Mouse (Mus musculus): ENCODE measurements around the gene Hip1. TPM values are rescaled to one million over a fixed set of nuclear protein-coding genes. Genes with fewer than 3 reads are reported as not detected.

Hip1 gene
- polyA plus RNA-seq, 1 experiment: 0.51 TPM

- Histone ChIP-seq H3K27me3 (replicated peaks) (peaks cover 41% of the 10 kb centered on the region), H3K4me3 (replicated peaks) (no peak overlapping the region), H3K36me3 (replicated peaks; ENCODE audit: low read length) (no peaks in the 10 kb centered on the region), H3K9me3 (0 out of 2 replicates have a peak, but pooled peaks cover 2% of the 10 kb centered on the region), H3K4me1 (peaks cover 5% of the 10 kb centered on the region; the same call in 1 of the 2 replicates)
- no peak for TF ChIP-seq FLI1 (IDR thresholded peaks at IDR 0.05; ENCODE audit: low read length)
- TF ChIP-seq GATA1 (IDR thresholded peaks at IDR 0.05; ENCODE audit: borderline replicate concordance, low read length): no peak
Observed at GRCm38 (mm10) chr5:135567556-135568265, 22.8 kb upstream of the Hip1 start.

DNA sequence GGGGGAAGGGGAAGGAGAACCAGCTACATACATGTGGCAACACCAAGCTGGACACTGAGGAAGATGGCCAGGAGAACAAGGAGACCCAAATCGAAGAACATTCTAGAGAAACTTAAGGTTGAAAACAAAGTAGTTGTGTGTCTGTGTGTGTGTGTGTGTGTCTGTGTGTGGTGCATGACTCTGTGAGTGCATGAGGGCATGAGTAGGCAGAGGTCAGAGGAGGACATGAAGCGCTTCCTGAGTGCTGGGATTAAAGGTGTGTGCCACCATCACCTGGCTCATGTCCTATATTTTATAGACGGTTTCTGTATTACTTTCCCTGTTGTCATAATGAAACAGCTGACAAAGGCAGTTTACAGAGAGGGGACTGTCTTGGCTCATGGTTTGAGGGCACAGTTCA is 18.5 kb upstream of the Hip1 start, which contains the start of gene Ccl26:
Gene Ccl26, minus strand, starts transcription at position 101 of the 400 bp plus-strand sequence.
- H3K36me3 ChIP-seq (replicated peaks; ENCODE audit: low read length): no peaks in the 10 kb centered on the region
- H3K27me3 ChIP-seq (replicated peaks): peaks cover 21% of the 10 kb centered on the region
- peak within 1 kb of the TSS; percentile 35 for H3K4me3 ChIP-seq (replicated peaks)
- no peaks in the 10 kb centered on the region for H3K9me3 ChIP-seq
- peaks cover 5% of the 10 kb centered on the region; the same call in 1 of the 2 replicates for H3K4me1 ChIP-seq
- no peak for TF ChIP-seq FLI1 (IDR thresholded peaks at IDR 0.05; ENCODE audit: low read length)
- TF ChIP-seq GATA1 (IDR thresholded peaks at IDR 0.05; ENCODE audit: borderline replicate concordance, low read length): no peak

GRCm38 (mm10) chr5:135557671-135558070 is 12.8 kb upstream of the Hip1 start:
- peaks cover 20% of the 10 kb centered on the region for H3K27me3 ChIP-seq (replicated peaks)
- no peaks in the 10 kb centered on the region for H3K9me3 ChIP-seq
- no peaks in the 10 kb centered on the region for H3K36me3 ChIP-seq (replicated peaks; ENCODE audit: low read length)
- H3K4me1 ChIP-seq: peaks cover 3% of the 10 kb centered on the region; the same call in 1 of the 2 replicates
- no peak overlapping the region for H3K4me3 ChIP-seq (replicated peaks)
- TF ChIP-seq GATA1 (IDR thresholded peaks at IDR 0.05; ENCODE audit: borderline replicate concordance, low read length): no peak

GRCm38 (mm10) chr5:135557051-135557450 is 12.1 kb upstream of the Hip1 start:
- H3K4me3 ChIP-seq (replicated peaks): no peak overlapping the region
- H3K36me3 ChIP-seq (replicated peaks; ENCODE audit: low read length): no peaks in the 10 kb centered on the region
- H3K27me3 ChIP-seq (replicated peaks): peaks cover 22% of the 10 kb centered on the region
- no peaks in the 10 kb centered on the region for H3K9me3 ChIP-seq
- H3K4me1 ChIP-seq: peaks cover 3% of the 10 kb centered on the region; the same call in 1 of the 2 replicates
- TF ChIP-seq GATA1 (IDR thresholded peaks at IDR 0.05; ENCODE audit: borderline replicate concordance, low read length) (no peak), FLI1 (IDR thresholded peaks at IDR 0.05; ENCODE audit: low read length) (no peak)

DNA sequence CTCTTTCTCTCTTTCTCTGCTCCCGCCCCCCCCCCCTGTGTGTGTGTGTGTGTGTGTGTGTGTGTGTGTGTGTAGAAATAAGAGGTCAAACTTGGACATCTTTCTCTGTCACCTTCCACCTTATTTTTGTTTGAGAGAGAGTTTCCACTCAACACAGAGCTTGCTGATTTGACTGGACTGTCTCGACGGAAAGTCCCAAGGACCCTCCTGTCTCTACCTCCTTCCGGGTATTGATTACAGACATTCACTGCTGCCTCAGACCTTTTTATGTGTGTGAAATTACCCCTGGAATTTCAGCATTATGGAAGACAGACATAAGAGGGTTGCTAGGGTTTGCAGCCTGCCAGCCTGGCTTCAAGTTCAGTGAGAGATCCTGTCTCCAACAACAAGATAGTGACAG is 11.3 kb upstream of the Hip1 start:
- Histone ChIP-seq H3K4me1 (peaks cover 7% of the 10 kb centered on the region), H3K4me3 (replicated peaks) (no peak overlapping the region), H3K36me3 (replicated peaks; ENCODE audit: low read length) (no peaks in the 10 kb centered on the region), H3K27me3 (replicated peaks) (peaks cover 22% of the 10 kb centered on the region), H3K9me3 (no peaks in the 10 kb centered on the region)
- TF ChIP-seq FLI1 (IDR thresholded peaks at IDR 0.05; ENCODE audit: low read length) (no peak), GATA1 (IDR thresholded peaks at IDR 0.05; ENCODE audit: borderline replicate concordance, low read length) (no peak)

GRCm38 (mm10) chr5:135551591-135551990 is 6.7 kb upstream of the Hip1 start:
- H3K36me3 ChIP-seq (replicated peaks; ENCODE audit: low read length): no peaks in the 10 kb centered on the region
- peaks cover 20% of the 10 kb centered on the region for H3K27me3 ChIP-seq (replicated peaks)
- TF ChIP-seq GATA1 (IDR thresholded peaks at IDR 0.05; ENCODE audit: borderline replicate concordance, low read length): no peak
- no peak for TF ChIP-seq FLI1 (IDR thresholded peaks at IDR 0.05; ENCODE audit: low read length)
- no peaks in the 10 kb centered on the region for H3K9me3 ChIP-seq
- peaks cover 12% of the 10 kb centered on the region for H3K4me1 ChIP-seq
- no peak overlapping the region for H3K4me3 ChIP-seq (replicated peaks)

DNA sequence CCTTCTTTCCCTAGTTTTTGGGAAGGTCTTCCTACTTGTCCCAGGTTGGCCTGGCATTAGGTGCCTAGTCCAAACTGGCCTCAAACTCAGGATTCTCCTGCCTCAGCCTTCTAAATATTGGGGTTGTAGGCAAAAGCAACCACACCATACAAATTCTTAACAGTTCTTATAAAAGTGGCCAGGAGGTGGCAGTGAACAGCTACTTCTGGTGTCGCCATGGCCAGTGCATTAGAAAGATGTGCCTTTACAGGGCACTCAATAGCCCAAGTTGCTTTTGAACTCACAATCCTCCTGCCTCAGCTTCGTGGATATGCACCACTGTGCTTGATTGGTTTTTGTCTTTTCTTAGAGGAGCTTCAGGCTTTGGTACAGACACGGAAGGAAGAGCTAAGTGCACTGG is 6.0 kb upstream of the Hip1 start:
- Histone ChIP-seq H3K27me3 (replicated peaks) (peaks cover 21% of the 10 kb centered on the region), H3K9me3 (no peaks in the 10 kb centered on the region), H3K4me3 (replicated peaks) (no peak overlapping the region), H3K36me3 (replicated peaks; ENCODE audit: low read length) (no peaks in the 10 kb centered on the region), H3K4me1 (peaks cover 14% of the 10 kb centered on the region)
- TF ChIP-seq GATA1 (IDR thresholded peaks at IDR 0.05; ENCODE audit: borderline replicate concordance, low read length) (no peak), FLI1 (IDR thresholded peaks at IDR 0.05; ENCODE audit: low read length) (no peak)

DNA sequence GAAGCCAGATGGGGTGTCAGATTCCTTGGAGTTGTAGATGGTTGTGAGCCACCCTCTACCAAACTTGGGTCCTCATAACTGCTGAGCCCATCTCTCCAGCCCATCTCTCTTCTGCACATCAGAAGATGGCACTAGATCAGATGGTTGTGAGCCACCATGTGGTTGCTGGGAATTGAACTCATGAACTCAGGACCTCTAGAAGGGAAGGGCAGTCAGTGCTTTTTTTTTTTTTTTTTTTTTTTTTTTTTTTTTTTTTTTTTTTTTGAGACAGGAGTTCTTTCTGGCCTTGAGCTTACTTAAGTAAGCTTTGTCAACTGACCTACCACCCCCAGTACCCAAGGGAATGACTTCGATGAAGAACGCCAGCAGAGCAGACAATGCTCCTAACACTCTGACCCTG is 3.1 kb upstream of the Hip1 start:
- H3K4me3 ChIP-seq (replicated peaks): no peak overlapping the region
- peaks cover 27% of the 10 kb centered on the region for H3K27me3 ChIP-seq (replicated peaks)
- peaks cover 30% of the 10 kb centered on the region for H3K4me1 ChIP-seq
- H3K9me3 ChIP-seq: no peaks in the 10 kb centered on the region
- TF ChIP-seq GATA1 (IDR thresholded peaks at IDR 0.05; ENCODE audit: borderline replicate concordance, low read length): no peak
- TF ChIP-seq FLI1 (IDR thresholded peaks at IDR 0.05; ENCODE audit: low read length): no peak
- H3K36me3 ChIP-seq (replicated peaks; ENCODE audit: low read length): no peaks in the 10 kb centered on the region

DNA sequence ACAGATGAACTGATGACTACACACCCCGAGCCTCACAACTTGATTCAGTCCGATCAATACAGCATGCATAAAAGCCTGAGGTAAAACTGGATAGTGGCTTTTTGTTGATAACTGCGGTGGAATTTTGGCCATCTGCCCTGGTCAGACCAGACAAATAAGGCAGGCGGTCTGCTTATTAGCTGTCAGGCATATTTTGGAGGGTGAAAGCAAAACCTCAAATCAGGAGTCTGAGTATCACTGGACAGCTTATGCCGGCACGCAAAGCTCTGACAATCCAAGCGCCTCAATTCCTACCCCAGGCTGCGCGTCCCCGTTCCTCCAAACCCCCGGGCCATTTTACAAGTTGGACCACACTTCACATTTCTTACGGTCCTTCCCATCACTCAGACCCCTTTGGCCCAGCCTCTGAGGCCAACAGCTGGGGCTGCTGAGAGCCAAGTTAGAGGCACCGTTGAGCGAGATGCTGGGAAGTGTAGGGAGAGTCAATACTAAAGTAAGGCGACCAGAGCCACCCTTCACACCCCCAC is 825 bp downstream of the Hip1 start:
- H3K4me1 ChIP-seq: peaks cover 43% of the 10 kb centered on the region
- peaks cover 22% of the 10 kb centered on the region for H3K27me3 ChIP-seq (replicated peaks)
- H3K4me3 ChIP-seq (replicated peaks): peak overlapping the region; percentile 94
- TF ChIP-seq FLI1 (IDR thresholded peaks at IDR 0.05; ENCODE audit: low read length): no peak
- TF ChIP-seq GATA1 (IDR thresholded peaks at IDR 0.05; ENCODE audit: borderline replicate concordance, low read length): no peak
- no peaks in the 10 kb centered on the region for H3K36me3 ChIP-seq (replicated peaks; ENCODE audit: low read length)
- H3K9me3 ChIP-seq: no peaks in the 10 kb centered on the region

GRCm38 (mm10) chr5:135537794-135538214 is 7.1 kb downstream of the Hip1 start:
- H3K27me3 ChIP-seq (replicated peaks): no peaks in the 10 kb centered on the region
- no peaks in the 10 kb centered on the region for H3K9me3 ChIP-seq
- H3K36me3 ChIP-seq (replicated peaks; ENCODE audit: low read length): no peaks in the 10 kb centered on the region
- TF ChIP-seq GATA1 (IDR thresholded peaks at IDR 0.05; ENCODE audit: borderline replicate concordance, low read length): no peak
- no peak for TF ChIP-seq FLI1 (IDR thresholded peaks at IDR 0.05; ENCODE audit: low read length)
- H3K4me3 ChIP-seq (replicated peaks): peak overlapping the region; percentile 88
- peaks cover 52% of the 10 kb centered on the region for H3K4me1 ChIP-seq
